Mouse (Mus musculus) CD4-positive helper T cell, adult 2 months (primary cell): ENCODE measurements around the gene Cep97.
"Not testable (repeated sequence)": the region's sequence is repeated elsewhere in the genome, so short reads cannot be mapped to it uniquely, and the experiment has no call there.

ENCODE experiments used
- DNase-seq: peaks from one replicate; pipeline ENCODE4 v3.0.0-alpha.2; 2012; ENCODE audit warnings: low read depth, missing footprints, low spot score

The Cep97 gene

DNA sequence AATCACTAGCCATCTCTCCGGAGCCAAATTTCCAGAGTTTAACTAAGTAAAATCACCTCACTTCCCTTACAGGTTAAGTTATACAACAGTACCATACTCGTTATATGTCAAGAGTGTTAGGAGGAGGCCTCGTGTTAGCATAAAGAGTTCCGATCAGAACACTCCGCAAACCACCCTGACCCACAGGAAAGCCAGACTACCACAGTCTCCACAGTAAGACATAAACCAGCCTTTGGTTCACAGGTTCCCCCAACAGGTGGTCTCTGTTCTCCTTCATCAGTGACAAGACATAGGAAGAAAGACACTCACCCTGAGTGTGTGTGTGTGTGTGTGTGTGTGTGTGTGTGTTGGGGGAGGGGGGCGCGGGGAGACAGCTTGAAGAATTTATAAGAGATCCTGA is 43.3 kb downstream of the Cep97 start:
- peak; percentile 48 for DNase-seq

DNA sequence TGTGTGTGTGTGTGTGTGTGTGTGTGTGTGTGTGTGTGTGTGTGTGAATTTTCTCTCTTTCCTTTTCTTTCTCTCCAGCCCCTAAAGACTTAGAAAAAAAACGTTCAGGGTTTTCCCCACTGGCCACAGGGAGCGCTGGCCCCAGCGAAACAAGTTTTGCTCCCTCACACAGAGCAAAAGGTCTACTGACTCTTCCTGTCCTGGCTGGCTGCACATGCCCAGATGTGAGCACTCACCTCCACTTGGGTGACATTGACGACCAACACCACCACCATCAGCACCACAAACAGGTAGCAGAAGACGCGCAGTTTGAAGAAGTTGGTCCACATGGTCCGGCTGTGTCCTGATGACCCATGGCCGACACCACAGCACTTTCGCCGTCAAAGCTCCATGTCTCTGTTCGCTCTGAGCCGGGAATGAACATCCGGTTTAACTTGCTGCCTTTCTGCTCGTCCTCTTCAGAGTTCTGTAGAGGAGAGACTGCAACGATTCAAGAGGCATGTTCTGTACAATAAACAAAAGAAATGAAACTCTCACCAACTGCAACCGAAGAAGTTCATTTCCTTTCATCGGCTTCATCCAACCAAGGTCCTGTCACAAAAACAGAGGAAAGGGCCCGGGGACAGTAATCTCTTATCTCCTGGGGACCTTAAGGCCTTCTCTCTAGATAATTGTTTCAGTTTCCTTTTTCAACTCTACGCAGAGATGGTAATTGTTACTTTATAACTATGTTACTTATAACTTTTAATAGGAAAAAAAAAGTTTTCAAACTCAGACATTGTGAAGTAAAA is 44.1 kb downstream of the Cep97 start:
- peak; percentile 51 for DNase-seq

DNA sequence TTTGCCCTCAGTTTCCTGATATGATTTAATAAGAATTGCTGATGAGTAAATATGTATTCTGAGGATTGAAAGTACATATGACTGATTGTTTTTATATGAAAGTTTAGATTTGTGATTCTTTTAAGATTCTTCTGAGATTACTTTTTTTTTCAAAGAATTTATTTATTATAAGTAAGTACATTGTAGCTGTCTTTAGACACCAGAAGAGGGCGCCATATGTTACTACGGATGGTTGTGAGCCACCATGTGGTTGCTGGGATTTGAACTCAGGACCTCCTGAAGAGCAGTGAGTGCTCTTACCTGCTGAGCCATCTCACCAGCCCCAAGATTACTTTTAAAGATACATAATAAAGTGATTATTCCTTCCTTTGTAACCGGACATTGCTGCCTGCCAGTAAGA is 45.2 kb downstream of the Cep97 start:
- peak; percentile 35 for DNase-seq

DNA sequence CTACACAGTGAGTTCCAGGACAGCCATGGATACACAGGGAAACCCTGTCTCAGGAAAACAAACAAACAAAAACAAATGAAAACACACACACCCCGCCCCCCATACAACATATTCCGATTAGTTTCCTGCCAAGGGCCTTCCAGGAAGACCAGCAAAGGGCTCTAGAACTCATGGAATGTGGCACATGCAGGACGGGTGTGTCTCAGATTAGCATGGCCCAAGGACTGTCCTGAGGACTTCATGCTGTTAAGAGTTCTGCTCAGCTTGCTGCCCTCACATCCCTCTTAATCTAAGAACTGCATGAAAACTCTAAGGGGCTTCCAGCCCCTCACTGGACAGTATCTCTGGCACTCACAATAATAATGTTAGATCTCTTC is 46.1 kb downstream of the Cep97 start:
- no peak for DNase-seq

DNA sequence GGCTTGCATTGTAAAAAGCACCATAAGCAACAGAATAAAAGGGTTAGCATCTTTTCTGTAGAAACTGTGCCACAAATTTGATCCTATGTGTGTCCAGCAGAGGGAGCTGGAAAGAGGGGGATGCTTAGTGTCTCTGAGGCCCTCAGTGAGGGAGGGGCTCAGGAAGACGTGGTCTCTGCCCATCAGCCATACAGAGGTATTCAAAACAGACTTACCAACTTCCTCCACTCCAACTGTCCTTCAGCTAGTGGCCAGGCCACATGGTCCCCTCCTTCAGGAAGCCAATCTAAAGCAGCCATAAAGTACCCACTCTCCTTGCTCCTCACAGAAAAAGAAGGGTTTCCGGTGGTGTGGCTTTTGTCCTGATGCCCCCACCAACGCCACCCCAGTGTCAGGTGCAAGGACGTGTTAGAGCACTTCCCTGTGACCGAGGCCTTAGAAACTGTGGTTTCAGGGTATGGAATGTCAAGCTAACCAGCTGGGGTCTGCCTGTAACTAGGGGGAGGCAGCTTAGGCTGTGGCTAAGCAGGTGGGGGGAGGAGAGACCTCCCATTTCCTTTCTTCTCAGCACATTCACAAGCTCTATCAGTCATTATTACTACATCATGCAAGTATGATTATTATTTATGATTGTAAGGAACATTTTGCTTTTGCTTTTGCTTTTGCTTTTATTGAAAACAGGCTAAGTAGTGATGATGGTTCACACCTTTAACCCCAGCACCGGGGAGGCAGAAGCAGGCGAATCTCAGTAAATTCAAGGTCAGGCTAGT is 46.7 kb downstream of the Cep97 start:
- DNase-seq, result peak; percentile 71

DNA sequence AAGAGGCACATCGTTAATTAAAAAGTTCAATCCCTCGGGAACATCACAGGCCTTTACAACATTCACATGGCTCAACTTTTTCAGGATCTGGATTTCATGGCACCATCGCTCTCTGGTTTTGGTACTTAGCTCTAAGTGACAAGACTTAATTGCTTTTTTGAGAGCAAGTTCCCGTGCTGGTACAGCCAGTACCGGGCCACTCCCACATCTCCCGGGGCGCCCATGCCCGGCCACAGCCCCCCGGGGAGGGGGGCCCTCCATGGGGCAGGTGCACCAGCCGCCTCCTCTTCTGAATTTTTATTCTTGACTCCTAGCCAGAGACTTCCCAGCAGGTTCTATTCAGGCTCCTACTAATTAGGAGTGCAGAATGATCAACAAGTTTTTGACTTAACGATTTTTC is 50.4 kb downstream of the Cep97 start:
- DNase-seq, result no peak

DNA sequence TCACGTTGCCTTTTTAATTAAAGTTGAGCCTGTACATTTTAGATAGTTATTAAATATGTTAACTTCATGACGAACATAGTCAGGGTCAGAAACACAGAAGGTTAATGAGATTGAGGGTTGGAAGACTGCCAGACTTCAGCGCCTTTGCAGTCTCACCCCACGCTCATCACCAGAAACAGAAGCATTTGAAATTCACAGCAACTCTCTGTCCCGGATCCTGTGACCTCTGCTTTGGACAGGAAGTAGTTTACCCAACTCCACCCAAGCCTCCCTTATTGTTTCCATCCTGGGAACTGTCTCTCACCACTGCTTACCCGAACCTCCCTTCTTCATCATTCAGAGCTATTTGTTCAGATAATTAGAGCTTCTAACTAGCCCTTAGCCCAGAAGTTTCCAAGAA is 58.6 kb downstream of the Cep97 start:
- DNase-seq, result no peak

DNA sequence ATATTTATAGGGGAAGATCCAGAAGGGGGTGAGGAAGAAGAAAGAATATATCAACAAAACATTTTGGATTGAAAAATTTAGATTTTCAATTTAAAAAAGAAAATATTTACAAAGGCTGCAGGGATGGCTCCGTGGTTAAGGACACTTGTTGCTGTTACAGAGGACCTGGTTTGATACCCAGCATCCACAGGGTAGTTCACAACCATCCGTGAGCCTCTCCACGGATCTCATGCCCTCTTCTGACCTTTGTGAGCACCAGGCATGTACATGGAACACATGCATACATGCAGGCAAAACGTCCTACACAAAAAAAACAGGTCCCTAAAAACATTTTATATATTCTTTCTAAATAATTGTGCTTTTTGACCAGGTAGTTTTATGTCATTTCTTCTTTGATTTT is 70.8 kb downstream of the Cep97 start:
- no peak for DNase-seq

DNA sequence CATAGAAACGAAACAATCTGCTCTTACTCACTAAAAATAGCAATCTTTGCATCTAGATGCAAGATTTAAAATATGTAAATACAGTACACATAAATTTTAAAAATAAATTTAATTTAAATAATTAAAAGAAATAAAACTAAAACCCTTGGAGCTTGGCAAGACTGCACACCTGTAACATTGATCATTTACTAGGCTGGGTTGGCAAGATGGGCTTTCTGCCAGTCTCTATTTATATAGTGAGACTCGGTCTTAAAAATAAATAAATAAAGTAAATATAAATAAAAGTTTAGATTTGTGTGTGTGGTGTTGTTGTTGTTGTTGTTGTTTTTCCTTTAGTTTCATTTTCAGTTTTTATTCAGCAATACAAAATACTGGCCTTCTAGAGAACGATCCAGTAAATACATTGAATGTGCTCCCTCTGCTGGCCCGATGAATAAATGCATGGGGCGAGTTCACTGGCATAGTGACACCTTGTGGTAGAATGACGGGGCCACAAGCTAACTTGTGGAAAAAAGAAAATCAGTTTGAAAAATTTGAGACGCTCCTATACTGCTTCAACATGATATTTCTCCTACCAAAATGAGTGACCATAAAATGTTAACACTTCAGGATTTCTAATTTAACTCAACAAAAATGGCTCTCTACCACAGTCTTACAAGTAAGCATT is 71.4 kb downstream of the Cep97 start:
- peak; percentile 80 for DNase-seq

DNA sequence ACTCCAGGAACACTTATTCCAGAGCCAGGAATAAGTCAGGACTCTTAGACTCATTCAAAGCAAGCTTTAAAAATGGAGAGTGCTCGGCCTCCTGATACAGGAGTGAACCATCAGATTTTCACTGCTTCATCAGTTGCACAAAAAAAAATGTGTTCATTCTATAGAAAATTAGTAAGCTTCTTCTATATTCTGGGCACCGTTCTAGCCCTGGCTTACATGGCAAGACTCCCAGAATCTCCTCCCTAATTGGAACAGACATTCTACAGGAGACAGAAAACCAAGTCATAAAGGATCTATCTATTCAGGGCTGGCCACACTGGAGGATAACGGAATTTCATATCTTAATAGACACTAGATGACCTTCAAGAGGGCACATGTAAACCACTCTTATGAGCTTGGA is 73.6 kb downstream of the Cep97 start:
- DNase-seq, result no peak

DNA sequence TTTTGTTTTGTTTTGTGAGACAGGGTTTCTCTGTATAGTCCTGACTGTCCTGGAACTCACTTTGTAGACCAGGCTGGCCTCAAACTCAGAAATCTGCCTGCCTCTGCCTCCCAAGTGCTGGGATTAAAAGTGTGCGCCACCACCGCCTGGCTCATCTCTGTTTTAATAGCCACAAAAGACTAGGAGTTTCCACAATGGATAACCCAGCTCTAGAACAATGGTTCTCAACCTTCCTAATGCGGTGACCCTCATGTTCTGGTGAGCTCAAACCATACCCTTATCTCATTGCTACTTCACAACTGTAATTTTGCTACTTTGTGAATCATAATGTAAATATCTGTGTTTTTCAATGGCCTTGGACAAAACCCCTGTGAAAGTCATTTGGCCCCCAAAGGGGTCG is 75.2 kb downstream of the Cep97 start:
- not testable (repeated sequence) for DNase-seq

DNA sequence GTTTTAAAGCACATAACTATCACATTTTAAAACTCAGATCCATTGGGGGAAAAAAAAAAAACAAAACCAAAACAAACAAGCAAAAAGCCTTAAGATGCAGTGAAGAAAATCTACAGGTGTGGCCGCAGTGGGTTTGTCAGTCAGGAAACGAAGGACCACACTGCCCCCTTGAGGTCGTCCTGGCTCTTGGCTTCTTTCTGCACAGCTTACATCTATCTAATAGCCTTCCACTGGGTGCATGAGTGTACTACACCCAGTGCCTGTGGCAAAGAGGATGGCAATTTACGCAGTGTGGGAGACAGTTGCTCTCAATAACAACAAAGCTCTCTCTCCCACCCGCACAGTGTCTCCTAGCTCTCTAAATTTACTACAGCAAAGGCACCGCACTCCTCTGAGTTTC is 76.2 kb downstream of the Cep97 start:
- DNase-seq, result peak; percentile 79

DNA sequence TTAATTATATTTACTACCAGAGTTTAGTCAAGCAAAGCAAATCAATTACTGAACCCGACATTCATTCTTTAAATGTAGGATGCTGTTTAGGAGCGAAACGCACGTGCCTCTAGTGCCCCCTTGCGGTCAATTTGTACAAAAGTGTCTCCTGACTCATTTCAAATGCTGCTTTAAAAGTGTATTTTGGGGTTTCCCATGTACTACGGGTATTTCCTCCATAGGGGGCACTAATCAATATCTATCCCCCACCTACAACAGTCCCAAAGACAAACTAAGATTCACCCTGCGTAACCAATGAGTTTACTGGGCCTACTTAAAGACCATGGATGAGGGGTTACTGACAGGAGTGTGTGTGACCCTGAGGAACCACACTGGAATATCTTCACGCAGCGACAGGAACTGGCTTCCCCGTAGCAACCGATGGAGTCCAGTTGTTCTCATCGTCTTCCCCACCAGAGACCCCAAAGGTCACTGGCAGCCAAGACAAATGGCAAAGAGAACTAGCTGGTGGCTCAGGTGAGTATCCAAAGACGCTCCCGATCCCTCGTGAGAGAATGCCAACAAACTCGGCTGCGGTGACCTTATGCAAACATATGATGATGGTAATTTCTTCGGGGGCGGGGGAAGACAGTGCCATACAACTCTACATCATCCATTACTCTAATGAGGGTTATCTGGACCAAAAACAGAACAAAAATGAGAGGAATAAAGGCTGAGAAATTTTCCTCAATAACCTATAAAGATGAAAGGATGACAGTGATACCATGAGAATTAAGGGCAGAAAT is 81.5 kb downstream of the Cep97 start:
- DNase-seq, result peak; percentile 83

DNA sequence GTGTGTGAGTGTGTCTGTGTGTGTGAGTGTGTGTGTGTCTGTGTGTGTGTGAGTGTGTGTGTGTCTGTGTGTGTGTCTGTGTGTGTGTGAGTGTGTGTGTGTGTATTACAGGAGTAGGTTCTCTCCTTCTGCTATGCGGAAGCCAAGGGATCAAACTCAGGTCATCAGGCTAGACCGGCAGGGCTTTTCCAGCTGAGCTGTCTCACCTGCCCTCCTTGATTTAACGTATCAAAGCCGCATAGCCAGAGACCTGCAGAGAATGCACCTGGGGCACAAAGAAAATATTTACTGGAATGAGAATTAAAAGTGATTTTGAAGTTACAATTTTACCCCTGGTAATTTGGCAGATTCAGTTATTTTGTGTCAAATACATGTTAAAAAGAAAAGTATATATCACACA is 82.1 kb downstream of the Cep97 start:
- DNase-seq, result no peak

DNA sequence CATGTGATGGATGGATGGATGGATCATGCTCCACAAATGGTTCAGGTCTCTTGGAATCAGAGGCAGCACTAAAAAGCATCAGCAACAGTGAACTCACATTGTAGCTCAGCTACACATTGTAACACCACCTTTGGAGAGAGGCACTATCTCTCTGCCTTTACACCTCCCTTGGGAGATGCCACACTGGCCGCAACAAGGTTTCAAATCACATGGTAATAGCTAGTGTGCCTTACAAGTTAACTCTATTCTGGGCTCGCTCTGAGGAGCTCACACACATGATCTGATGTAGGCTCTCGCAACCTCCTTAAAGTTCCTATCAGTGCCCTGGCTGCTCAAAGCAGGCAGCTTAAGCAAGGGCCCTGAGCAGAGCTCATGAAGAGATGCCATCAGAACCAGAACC is 84.2 kb downstream of the Cep97 start:
- DNase-seq, result no peak
